Mouse (Mus musculus) forebrain, embryonic 12.5 days (tissue): ENCODE data around the gene Htatsf1. TPM values are rescaled to one million over a fixed set of nuclear protein-coding genes. Genes with fewer than 3 reads are reported as not detected.

Experiments used
- ATAC-seq: fragments of 200-750 bp; cut with Nextera tagmentation; 2 replicates; pipeline ENCODE4 v1.8.0; 2017; ENCODE audit warnings: moderate TSS enrichment; ENCODE audit not compliant: low FRiP score
- H3K27ac ChIP-seq: fragments of 300-500 bp; sonication (generic); 2 replicates; pipeline ENCODE4 v1.5.1; 2016; ENCODE audit warnings: mild to moderate bottlenecking
- H3K27me3 ChIP-seq: fragments of 300-500 bp; sonication (generic); 2 replicates; pipeline ENCODE4 v1.6.1; 2016; ENCODE audit warnings: mild to moderate bottlenecking
- H3K36me3 ChIP-seq: fragments of 300-500 bp; sonication (generic); replicated peaks from 2 replicates; pipeline ENCODE4 v1.6.1; 2016; ENCODE audit warnings: mild to moderate bottlenecking
- H3K4me1 ChIP-seq: fragments of 300-500 bp; sonication (generic); 2 replicates; pipeline ENCODE4 v1.6.1; 2016
- H3K4me2 ChIP-seq: fragments of 300-500 bp; sonication (generic); 2 replicates; pipeline ENCODE4 v1.6.1; 2016; ENCODE audit warnings: mild to moderate bottlenecking, moderate library complexity
- H3K4me3 ChIP-seq: fragments of 300-500 bp; sonication (generic); replicated peaks from 2 replicates; pipeline ENCODE4 v1.5.1; 2016; ENCODE audit warnings: mild to moderate bottlenecking
- H3K9ac ChIP-seq: fragments of 300-500 bp; sonication (generic); 2 replicates; pipeline ENCODE4 v1.6.1; 2016; ENCODE audit warnings: mild to moderate bottlenecking
- H3K9me3 ChIP-seq: fragments of 300-500 bp; sonication (generic); 2 replicates; pipeline ENCODE4 v1.6.1; 2016
- WGBS: fragments of 180-500 bp; shearing (Covaris S2); methylation state at CpG from one replicate; pipeline ENCODE4 v1.1.7; 2016; 5-methylcytosine and 5-hydroxymethylcytosine counted together
- polyA plus RNA-seq: library from polyadenylated mRNA; unstranded; fragments of >200 nt; fragmentation: Nextera tagmentation; extraction: Ambion mirVana; gene quantifications from 2 replicates; pipeline ENCODE4 v1.2.1, GENCODE M21; 2016

Htatsf1 gene
- 95.1 and 99.2 TPM in 2 replicates for polyA plus RNA-seq

DNA sequence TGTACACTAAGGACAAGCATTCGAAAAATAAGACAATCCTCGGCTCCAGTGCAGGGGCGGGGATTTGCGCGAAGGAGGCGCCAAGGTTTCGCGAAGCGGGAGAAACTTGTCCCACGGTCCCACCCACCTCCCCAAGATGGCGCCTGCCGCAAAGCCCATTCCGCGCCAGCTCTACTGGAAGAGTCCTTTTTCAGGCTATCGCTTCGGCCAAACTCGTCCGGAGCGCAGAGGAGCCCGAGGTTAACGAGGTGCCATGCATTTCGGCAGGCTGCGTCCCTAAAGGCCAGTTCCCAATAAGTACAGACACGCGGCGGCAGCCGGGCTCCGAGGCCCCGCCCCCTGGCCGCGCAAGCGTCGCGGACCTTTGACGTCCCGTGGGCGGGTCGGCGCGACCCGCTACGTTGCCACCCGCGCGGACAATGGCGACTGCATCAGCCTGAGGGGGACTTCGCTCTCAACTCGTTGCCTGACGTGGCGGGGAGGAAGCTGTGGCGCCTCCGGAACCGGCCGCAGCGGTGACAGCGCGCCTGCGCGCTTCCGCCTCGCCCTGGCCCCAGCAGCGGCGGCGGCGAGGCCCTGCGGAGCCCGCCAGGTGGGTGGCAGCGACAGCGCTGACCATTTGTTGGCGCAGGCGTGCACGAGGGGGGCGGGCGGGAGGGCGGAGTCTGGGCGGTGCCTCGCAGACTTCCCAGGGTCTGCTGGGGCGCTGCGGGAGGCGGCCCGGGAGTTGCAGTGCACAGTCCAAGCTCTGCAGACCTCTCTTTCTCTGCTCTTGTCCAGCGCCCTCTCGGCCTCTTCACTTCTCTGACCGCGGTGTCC, at the start of gene Htatsf1:
TSS of gene Htatsf1 (plus strand) at position 410 of the 819 bp plus-strand sequence.
- Histone ChIP-seq H3K27me3 (no peaks in the 10 kb centered on the region), H3K27ac (peak within 1 kb of the TSS; percentile 95), H3K4me1 (peaks cover 4% of the 10 kb centered on the region; the same call in 1 of the 2 replicates), H3K4me2 (peak within 1 kb of the TSS; percentile 59), H3K36me3 (no peaks in the 10 kb centered on the region), H3K4me3 (peak within 1 kb of the TSS; percentile 55), H3K9me3 (no peaks in the 10 kb centered on the region), H3K9ac (peak within 1 kb of the TSS; percentile 59)
- ATAC-seq, result peak; percentile 96
- 16% methylated on average over 71 of the region's 85 CpGs for WGBS

GRCm38 (mm10) chrX:57012891-57013290, 40.5 kb upstream of the Htatsf1 start:
- H3K36me3 ChIP-seq, result no peaks in the 10 kb centered on the region
- 83% methylated on average over 2 of the region's 2 CpGs for WGBS
- no peaks in the 10 kb centered on the region for H3K4me1 ChIP-seq
- no peaks in the 10 kb centered on the region for H3K9me3 ChIP-seq
- H3K9ac ChIP-seq, result no peak overlapping the region
- ATAC-seq, result no peak
- H3K27me3 ChIP-seq, result no peaks in the 10 kb centered on the region
- H3K4me2 ChIP-seq, result no peak overlapping the region
- H3K4me3 ChIP-seq, result no peak overlapping the region
- no peak overlapping the region for H3K27ac ChIP-seq

DNA sequence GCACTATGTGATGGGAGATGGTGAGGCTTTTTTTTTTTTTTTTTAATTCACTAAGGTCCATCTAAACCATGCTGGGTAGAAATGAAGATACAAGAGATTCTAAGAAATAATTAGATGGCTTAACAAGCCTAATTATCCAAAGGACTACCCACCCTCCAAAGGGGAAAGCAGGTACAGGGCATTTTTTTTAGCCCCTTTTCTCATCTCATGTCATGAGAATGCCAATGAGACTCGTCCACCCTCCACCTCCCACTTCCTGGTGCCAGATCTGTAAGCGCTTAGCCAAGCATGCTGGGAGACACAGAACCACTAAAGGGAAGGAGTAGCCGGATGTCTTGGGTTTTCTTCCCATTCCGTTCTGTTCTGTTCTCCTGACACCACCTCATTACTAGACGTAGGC, 10.6 kb upstream of the Htatsf1 start, which contains the start of gene Brs3:
TSS of gene Brs3 (plus strand) at position 301 of the 400 bp plus-strand sequence.
- Histone ChIP-seq H3K9me3 (no peaks in the 10 kb centered on the region), H3K4me3 (no peak within 1 kb of the TSS), H3K27ac (no peak within 1 kb of the TSS), H3K27me3 (no peaks in the 10 kb centered on the region), H3K9ac (no peak within 1 kb of the TSS), H3K36me3 (no peaks in the 10 kb centered on the region), H3K4me1 (no peaks in the 10 kb centered on the region), H3K4me2 (no peak within 1 kb of the TSS)
- 78% methylated on average over 5 of the region's 5 CpGs for WGBS
- no peak for ATAC-seq

GRCm38 (mm10) chrX:57043869-57044268, 9.5 kb upstream of the Htatsf1 start:
- ATAC-seq, result no peak
- Histone ChIP-seq H3K4me1 (no peaks in the 10 kb centered on the region), H3K27me3 (no peaks in the 10 kb centered on the region), H3K27ac (no peak overlapping the region), H3K36me3 (no peaks in the 10 kb centered on the region), H3K9ac (no peak overlapping the region), H3K4me2 (no peak overlapping the region), H3K4me3 (no peak overlapping the region), H3K9me3 (no peaks in the 10 kb centered on the region)
- WGBS, result 86% methylated on average over 6 of the region's 6 CpGs

- H3K4me3 ChIP-seq, result peak overlapping the region; percentile 55
- peak overlapping the region; percentile 95 for H3K27ac ChIP-seq
- ATAC-seq, result peak; percentile 76
- peak overlapping the region; percentile 45 for H3K4me2 ChIP-seq
- H3K27me3 ChIP-seq, result no peaks in the 10 kb centered on the region
- peaks cover 4% of the 10 kb centered on the region; the same call in 1 of the 2 replicates for H3K4me1 ChIP-seq
- peak overlapping the region; percentile 42; the same call in 1 of the 2 replicates for H3K9ac ChIP-seq
- WGBS, result 18% methylated on average over 4 of the region's 4 CpGs
- no peaks in the 10 kb centered on the region for H3K36me3 ChIP-seq
- H3K9me3 ChIP-seq, result no peaks in the 10 kb centered on the region
Measured at GRCm38 (mm10) chrX:57052848-57053173, 572 bp upstream of the Htatsf1 start.

GRCm38 (mm10) chrX:57053993-57054385, 606 bp downstream of the Htatsf1 start:
- H3K4me2 ChIP-seq, result peak overlapping the region; percentile 59
- no peaks in the 10 kb centered on the region for H3K9me3 ChIP-seq
- H3K9ac ChIP-seq, result peak overlapping the region; percentile 59
- no peaks in the 10 kb centered on the region for H3K36me3 ChIP-seq
- peak overlapping the region; percentile 55 for H3K4me3 ChIP-seq
- H3K4me1 ChIP-seq, result peaks cover 4% of the 10 kb centered on the region; the same call in 1 of the 2 replicates
- H3K27me3 ChIP-seq, result no peaks in the 10 kb centered on the region
- no peak; the same call in 1 of the 2 replicates for ATAC-seq
- WGBS, result 22% methylated on average over 11 of the region's 11 CpGs
- H3K27ac ChIP-seq, result peak overlapping the region; percentile 95; the same call in 1 of the 2 replicates

GRCm38 (mm10) chrX:57081496-57081895, 28.1 kb downstream of the Htatsf1 start:
- Histone ChIP-seq H3K36me3 (no peaks in the 10 kb centered on the region), H3K27me3 (no peaks in the 10 kb centered on the region), H3K4me1 (no peaks in the 10 kb centered on the region), H3K27ac (no peak overlapping the region), H3K9ac (no peak overlapping the region), H3K9me3 (no peaks in the 10 kb centered on the region), H3K4me3 (no peak overlapping the region), H3K4me2 (no peak overlapping the region)
- 77% methylated on average over 5 of the region's 5 CpGs for WGBS
- ATAC-seq, result no peak

DNA sequence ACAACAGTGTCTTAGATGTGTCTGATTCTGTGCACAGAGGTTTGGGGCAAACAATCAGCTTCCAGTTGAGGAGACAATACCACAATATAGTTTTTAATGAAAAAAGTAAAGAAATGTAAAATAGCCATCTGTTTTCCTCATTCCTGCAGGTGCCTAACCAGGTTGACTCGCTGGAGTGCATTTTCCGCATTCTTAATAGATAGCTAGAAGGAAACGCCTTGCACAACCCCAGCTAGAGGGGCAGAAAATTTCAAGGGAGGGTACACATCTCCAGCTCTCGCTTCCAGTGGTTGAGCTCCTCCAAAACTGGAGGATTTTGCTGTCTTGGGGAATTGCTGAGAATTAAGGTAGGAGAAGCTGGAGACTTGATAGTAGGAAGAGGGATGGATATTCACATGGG, 34.4 kb downstream of the Htatsf1 start, which contains the start of gene Vgll1:
TSS of gene Vgll1 (plus strand) at position 301 of the 400 bp plus-strand sequence.
- Histone ChIP-seq H3K4me1 (no peaks in the 10 kb centered on the region), H3K9me3 (no peaks in the 10 kb centered on the region), H3K4me3 (no peak within 1 kb of the TSS), H3K9ac (no peak within 1 kb of the TSS), H3K4me2 (no peak within 1 kb of the TSS), H3K36me3 (no peaks in the 10 kb centered on the region), H3K27ac (no peak within 1 kb of the TSS), H3K27me3 (no peaks in the 10 kb centered on the region)
- WGBS, result 86% methylated on average over 4 of the region's 4 CpGs
- no peak for ATAC-seq

GRCm38 (mm10) chrX:57103415-57103814, 50.0 kb downstream of the Htatsf1 start:
- Histone ChIP-seq H3K4me1 (no peaks in the 10 kb centered on the region), H3K36me3 (no peaks in the 10 kb centered on the region), H3K4me2 (no peak overlapping the region), H3K27me3 (no peaks in the 10 kb centered on the region), H3K4me3 (no peak overlapping the region), H3K9ac (no peak overlapping the region), H3K27ac (no peak overlapping the region), H3K9me3 (no peaks in the 10 kb centered on the region)
- ATAC-seq, result no peak
- 77% methylated on average over 1 of the region's 1 CpGs for WGBS

DNA sequence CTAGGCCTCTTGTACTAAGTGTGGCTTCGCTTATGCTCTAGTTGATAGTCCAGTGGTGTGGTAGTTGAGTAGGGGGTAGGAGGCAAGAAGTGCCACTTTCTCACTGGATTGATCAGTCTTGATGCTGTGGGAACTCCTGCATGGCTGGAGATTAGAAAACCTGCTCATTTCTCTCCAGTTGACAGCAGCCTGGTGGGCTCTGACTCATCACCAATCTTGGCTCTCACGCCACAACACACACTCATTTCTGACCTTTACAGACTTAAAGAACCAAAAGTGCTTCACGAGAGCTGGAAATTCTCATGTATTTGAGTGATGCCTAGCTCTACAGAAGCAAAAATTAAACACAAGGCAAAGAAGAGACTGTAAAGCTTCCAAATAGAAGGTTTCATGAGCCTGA, 53.6 kb downstream of the Htatsf1 start:
- Histone ChIP-seq H3K4me2 (no peak overlapping the region), H3K9me3 (no peaks in the 10 kb centered on the region), H3K4me1 (no peaks in the 10 kb centered on the region), H3K36me3 (no peaks in the 10 kb centered on the region), H3K27ac (no peak overlapping the region), H3K27me3 (no peaks in the 10 kb centered on the region), H3K4me3 (no peak overlapping the region), H3K9ac (no peak overlapping the region)
- WGBS, result 94% methylated on average over 3 of the region's 3 CpGs
- no peak for ATAC-seq
